Mouse (Mus musculus) neutrophil, adult 5-6 weeks (primary cell): ENCODE measurements around the gene Gp1bb. TPM values are rescaled to one million over a fixed set of nuclear protein-coding genes. Genes with fewer than 3 reads are reported as not detected.
A peak's percentile ranks its signal among the peaks of the same experiment; 100 is the strongest.

ENCODE experiments used
- ATAC-seq: fragments of 151-379, 151-347 bp; 2 replicates; pipeline ENCODE4 v1.8.0; 2017; ENCODE audit warnings: mild to moderate bottlenecking, moderate TSS enrichment; ENCODE audit not compliant: insufficient number of reproducible peaks, poor library complexity, low FRiP score, severe bottlenecking; ENCODE audit errors: extremely low read depth
- total RNA-seq: library from RNA; stranded (forward); fragments of 200-1000 nt; gene quantifications from 2 replicates; pipeline ENCODE4 v1.2.3, GENCODE M21; 2017

Gene Gp1bb
- total RNA-seq, 1 experiment from 2014 or later, result 4.8 TPM

DNA sequence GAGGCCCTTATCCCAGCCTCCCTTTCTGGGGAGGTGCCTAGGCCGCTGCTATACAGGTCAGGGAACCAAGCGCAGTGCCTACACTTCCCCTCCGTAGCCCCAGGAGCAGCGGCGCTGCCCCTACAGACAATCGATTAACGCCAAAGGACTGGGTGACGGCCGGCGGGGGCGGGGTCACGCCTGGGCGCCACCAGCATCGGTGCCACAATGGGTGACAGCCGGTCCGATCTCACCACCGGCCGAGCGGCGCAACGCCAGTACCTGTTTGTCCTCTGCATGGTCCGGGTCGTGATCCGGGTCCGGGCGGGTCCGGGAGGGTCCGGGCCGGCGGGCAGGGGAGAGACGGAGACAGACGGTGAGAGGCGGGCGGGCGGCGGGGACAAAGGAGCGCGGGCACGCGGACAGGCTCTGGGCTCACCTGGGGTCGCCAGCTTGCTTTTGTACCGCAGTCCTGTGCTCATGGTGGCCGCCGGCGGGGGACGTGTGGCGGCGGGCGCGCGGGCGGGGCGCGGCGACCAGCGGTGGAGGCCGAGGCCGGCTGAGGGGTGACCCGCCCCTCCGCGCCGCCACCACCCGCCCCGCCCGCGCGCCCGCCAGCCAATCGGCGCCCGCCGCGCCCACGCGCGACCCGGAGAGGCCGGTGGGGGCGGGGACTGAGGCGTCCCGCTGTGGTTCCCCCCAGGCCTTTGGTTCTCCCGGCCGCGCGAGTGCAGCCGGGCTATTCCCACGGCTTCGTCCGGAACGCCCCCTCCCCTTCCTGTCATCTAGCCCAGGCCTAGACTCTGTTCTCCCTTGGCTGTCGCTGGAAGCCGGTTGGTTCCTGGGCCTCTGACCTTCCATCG is 7.4 kb upstream of the Gp1bb start, which contains the start of gene Sept5:
Gene Sept5 (minus strand): TSS at position 565 of the 842 bp plus-strand sequence.
- ATAC-seq, result no peak

DNA sequence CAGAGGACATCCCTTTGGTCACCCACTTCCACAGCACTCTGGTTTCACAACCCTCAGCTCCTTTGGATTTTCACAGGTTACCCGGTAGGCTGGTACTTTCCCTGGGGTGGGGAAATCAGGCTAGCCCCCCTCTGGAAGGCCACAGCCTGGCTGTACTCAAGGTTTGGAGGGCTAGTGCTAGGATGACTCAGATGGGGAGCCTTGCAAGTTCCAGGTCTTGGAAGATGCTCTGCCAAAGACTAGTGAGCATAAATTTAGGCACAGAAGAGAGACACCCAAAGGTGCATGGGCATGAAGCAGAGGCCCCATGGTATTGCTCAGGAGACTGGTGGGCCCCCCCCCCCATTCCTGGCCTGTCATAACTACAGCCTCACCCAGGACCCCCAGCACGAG is 6.7 kb upstream of the Gp1bb start:
- no peak for ATAC-seq

DNA sequence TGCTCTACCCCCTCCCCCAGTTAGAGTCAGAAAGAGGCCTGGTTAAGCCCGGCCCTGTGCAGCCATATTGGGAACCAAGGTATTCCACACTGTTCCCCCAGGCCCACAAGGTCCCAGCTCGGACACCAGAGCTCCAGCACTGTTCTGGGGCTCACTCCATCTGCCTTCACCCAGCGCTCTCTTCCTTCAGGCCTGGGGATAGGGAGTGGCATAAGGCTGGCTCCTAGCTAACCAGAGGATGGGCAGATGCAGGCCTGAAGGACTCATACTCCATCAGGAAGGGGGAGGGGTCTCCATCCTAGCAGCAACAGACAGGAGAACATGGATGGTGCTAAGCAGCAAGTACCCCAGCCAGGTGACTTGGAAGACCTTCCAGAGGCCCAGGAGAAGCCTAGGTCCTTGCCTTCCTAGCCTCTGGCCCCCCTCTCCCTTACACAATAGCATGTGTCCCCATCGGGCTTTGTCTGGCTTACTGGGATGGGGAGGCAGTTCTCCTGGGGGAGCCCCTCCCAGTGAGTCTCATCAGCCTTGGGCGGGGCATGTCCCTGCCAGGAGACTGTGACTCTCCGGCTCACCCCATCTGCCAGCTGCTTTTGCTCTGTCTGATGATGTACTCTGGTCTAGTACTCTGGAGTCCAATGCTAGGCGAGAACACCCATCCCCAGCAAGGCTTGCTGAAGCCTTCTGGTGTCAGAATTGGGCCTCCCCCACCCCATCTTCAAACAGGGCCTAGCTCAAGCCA is 6.2 kb upstream of the Gp1bb start:
- no peak for ATAC-seq

DNA sequence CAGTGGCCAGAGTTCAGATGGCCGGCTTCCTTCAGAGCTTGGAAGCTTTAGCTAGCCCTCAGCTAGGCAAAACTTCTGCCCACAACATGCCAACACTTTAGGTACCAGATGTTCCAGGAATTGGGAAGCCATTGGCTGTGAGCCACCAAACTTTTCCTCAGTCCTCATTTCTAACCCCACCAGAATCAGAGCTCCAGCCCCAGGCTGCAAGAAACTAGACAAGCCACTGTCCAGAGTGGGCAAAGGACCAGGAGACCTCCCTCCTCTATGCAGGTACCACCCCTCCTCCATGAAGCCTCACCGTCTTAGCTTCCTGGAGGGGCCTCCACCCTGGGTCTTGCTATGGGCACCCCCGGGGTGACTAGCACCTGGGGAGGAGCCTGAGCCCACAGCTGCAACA is 5.0 kb upstream of the Gp1bb start:
- ATAC-seq, result no peak

DNA sequence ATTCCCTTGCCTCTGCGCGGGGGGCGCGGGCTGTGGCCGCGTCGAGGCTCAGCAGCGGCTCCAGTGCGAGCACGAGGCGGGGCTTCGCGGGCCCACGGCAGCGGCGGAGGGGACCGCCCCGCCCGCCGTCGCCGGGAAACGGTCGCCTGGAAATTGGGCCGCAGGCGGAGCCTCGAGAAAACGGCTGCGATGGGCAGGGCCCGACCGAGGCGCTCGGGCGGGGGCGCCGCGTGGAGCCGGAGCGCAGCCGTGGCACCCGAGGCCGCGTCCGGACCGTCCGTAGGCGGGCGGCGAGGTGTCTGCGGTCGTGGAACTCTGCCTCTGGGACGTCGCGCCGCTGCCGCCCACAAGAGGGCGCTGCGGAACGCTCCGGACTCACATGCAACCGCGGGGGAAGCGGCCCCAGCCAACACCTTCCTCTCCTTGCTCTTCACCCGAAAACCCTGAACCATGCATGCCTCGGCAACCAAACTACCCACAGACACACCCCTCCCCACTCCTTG is 4.2 kb upstream of the Gp1bb start, which contains the start of gene Gm49601:
Gene Gm49601 (minus strand): TSS at position 52 of the 503 bp plus-strand sequence.
- peak; percentile 66 for ATAC-seq

DNA sequence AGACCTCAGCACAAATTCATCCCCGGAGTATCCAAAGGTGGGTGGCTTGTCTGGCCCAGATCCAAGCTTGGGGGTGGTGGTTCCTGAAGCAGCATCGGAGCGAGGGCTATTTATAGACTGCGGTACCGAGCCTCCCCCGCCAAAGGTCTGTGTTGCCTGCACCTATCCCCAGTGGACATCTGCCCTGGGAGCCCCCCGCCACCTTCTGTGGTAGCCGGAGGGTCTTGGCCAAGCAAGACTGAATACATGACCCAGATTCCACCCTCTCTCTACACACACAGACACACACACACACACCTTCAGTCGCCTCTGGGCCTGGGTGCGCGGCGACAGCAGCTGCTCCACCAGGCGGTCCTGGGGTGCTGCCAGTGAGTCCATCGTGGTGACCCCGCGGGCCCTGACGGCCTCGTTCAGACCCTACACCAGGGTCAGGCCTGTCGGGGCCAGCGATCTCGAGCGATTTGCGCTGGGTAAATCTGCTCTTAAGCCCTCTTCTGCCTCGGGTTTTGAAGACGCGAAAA is 3.6 kb upstream of the Gp1bb start:
- no peak for ATAC-seq

- ATAC-seq, result no peak
Observed at GRCm38 (mm10) chr16:18625097-18625496, 2.9 kb upstream of the Gp1bb start.

GRCm38 (mm10) chr16:18624641-18625040 is 2.4 kb upstream of the Gp1bb start:
- no peak for ATAC-seq

GRCm38 (mm10) chr16:18623751-18624540 is 1.7 kb upstream of the Gp1bb start:
- no peak for ATAC-seq

DNA sequence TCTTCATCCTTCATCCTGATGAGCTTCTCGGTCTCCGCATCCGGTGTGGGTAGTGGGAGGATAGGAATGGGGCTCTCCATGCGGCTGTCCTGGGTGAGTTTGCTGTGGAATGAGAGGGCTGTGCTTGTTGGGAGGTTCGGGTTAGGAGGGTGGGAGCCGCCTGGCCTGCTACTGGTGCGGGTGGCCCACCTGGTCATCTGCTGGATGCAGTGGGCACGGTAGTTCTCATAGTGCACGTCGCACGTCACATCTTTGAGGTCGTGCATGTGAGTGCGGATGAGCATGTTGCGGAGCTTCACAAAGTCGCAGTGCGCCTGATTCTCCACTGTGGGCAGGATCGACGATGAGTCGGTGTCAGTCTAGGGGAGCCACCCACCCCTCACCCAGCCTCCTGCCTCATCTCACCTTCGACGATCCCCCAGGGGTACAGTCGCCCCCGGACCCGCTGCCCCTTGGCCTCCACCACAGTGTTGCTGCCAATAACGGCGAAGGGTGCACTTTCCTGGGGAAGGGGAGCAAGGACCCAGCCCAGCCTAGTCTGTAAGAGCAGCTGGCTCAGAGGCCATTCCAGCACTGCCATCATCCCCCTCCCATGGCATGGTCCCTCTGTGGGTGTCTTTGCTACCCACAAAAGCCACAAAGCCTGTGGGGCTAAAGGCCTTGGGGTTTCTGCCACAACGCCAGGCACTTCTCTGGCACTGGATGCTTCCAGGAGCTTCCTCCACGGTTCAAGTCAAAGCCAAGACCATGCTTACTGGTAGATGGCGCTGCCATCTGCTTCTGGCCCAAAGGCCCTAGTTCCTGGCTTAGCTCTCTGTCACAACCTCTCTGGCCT is 930 bp upstream of the Gp1bb start:
- no peak for ATAC-seq

DNA sequence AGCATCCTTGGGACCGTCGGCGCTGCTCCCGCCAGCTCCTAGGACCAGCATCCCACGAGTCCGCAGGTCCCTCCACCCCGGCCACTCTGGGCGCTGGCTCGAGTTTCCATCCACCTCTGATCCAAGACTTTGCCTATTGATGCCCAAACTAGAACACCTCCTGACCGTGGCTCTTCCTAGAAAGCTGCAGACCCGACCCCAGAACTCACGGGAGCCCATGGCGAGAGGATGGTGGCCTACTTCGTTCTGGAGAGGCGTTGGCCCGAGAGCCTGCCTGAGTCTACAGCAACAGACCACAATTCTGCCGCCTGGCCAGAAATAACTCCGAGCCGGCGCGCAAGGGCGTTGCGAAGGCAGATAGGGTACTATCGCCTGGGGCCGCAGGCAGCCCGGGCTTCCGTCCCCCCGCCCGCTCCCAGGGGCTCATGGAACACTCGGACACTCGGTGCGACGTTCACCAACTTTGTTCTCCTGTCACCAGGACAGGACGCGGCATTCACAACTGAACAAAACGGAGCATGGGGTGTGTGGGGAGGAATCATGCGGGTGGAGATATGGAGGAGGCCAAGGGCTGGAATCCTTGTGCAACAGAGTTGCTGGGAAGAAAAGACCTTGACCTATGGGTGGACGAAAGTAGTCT is 721 bp downstream of the Gp1bb start:
- no peak for ATAC-seq

DNA sequence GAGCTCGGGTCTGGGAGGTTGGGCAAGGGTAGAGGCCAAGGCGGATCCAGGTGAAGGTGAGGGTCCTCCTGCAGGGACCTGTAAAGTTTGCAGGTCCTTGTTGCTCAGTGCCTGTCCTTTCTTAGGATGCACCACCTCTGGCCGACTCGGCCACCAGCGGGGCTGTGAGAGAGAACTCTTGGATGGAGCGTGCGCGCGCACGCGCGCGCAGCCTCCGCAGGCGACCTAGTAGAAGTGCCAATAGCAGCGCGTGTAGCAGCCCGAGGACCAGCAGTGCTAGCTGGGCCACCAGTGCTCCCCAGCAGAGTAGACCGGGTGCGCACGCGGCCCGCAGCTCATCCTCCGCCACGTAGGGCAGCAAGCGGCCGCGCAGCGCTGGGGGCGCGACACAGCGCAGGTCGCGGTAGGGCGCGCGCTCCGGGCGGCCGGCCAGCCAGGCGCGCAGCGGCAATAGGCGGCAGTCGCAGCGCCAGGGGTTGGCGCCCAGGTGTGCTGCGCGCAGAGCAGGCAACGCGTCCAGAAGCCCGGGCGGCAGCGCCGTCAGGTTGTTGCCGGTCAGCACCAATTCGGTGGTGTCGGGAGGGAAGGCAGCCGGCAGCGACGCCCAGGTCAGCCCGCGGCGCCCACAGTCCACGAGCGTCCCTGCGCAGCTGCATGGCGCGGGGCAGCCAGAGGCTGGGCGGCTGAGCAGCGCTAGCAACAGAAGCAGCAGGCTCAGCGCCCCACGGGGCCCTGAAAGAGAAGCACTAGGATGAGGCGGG is 1.4 kb downstream of the Gp1bb start:
- no peak for ATAC-seq

GRCm38 (mm10) chr16:18620201-18620600 is 2.0 kb downstream of the Gp1bb start:
- ATAC-seq, result no peak

DNA sequence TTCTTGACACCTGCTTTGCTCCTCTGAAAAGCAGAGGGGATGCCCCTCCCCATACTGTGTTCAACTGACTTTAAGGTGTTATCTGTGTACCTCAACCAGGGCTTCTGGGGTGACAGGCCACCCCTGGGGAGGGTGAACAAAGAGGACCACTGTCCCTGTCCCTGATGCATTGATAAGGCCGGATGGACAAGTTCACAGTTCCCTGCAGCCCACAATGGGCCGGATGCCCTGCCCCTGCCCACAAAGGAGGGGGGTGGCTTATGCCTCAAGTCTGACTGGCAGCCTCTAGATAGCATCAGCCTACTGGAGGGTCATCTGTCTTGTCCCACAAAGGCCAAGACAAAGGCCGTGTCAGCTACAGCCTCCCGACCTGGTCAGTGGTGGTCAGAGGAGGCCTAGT is 3.1 kb downstream of the Gp1bb start:
- ATAC-seq, result no peak

DNA sequence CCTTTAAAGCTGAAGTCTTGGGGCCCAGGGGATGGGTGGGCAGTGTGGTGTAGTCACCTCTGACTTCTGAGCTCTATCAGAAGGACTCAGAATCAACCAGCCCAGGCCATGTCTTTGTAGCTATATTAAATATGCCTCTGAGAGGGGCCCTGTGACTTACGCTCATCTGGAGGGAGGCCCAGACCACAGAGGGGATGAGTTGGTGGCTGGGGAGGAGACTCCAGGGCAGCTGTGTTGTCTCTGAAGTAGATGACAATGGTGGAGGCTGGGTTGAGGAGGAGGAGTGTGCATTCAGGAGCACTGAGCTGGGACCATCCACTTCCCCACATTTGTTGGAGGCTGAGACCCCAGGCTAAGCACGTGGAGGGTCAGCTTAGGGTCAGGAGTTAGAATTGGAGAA is 3.9 kb downstream of the Gp1bb start:
- no peak for ATAC-seq

- ATAC-seq, result peak; percentile 67
Observed at GRCm38 (mm10) chr16:18617370-18618065, 4.7 kb downstream of the Gp1bb start.
